Mouse (Mus musculus) frontal cortex, postnatal 14 days (tissue): ENCODE measurements around the gene Ttll1.
A peak's percentile ranks its signal among the peaks of the same experiment; 100 is the strongest.

ENCODE experiments used
- DNase-seq, 2 experiments: peaks; one replicate each; pipeline ENCODE4 v3.0.0; 2022; ENCODE audit warnings: low spot score in 2 of 2

Ttll1 gene

DNA sequence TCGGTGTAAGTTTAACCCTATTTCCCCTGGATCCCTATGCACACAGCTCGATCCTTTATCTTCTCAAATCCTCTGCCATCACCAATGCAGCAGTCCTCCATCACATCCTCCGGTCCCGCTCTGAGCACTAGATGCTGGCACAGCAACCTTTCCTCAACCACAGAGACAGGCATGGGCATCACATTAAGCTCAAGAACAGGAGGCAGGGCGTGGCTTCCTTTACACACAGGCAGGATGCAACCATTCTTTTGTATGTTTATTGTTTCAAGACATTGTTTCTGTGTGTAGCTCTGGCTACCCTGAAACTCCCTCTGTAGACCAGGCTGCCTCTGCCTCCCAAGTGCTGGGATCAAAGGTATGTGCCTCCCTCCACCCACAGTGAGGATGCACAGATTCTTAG lies 55.1 kb downstream of the Ttll1 start:
- no peak for DNase-seq

DNA sequence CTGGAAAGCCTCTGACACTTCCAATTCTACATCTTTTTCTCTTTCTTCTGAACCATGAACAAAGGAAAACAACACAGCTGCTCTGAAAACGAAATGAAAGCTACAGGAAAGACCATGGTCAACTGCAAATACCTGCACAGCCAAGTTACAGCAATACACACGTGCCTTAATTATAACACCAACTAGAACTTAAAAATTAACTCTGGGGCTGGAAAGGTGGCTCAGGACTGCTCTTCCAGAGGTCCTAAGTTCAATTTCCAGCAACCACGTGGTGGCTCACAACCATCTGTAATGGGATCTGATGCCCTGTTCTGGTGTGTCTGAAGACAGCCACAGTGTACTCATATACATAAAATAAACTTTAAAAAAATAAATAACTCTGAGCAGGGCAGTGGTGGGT lies 55.7 kb downstream of the Ttll1 start:
- no peak for DNase-seq

- no peak for DNase-seq
Observed at GRCm38 (mm10) chr15:83454419-83454818, 56.3 kb downstream of the Ttll1 start.

DNA sequence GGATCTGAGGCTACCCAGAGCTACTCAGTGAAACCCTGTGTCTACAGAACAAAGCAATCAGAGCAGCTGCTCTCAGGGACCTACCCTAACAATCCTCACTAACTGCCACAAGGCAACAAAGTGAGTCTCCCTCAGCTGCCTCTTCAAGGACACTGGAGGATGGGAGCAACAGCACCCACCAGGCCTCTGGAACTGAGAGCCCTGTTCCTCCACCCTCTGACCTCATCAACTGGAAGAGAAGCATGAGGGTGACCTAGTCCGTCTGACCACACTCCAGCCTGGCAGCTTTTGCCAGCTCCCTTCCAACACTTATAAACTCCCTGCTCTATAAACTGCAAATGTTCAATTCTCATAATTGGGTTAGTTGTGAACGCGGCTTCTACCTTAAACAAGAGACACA lies 56.8 kb downstream of the Ttll1 start:
- DNase-seq = no peak

DNA sequence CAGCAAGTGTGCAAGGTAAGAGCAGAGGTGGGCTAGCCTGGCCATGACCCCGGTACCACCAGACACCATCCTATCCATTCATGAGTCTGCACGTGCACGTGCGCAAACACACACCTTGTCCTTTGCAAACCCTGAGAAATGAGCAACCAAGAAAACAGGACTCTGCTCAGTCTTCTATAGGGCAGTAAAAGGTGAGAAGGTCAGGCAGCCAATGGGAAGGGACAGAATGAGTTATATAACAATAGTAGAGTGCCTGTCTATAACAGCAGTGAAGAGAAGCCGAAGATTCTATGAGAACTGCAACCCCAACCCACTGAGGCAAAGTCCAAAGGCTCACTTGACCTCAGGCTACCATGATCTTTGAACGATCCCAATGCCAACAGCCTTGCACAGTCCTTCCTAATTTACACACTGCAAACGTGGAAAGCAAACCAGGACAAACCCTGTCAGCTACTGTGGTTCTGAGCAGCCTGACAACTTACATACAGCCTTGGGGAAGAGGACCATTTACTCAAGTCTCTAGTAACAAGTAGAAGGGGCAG lies 58.4 kb downstream of the Ttll1 start:
- no peak for DNase-seq

- DNase-seq = no peak
Observed at GRCm38 (mm10) chr15:83451621-83452210, 59.0 kb downstream of the Ttll1 start.

- no peak for DNase-seq
Observed at GRCm38 (mm10) chr15:83450007-83450406, 60.7 kb downstream of the Ttll1 start.

- no peak for DNase-seq
Observed at GRCm38 (mm10) chr15:83448646-83449045, 62.0 kb downstream of the Ttll1 start.

DNA sequence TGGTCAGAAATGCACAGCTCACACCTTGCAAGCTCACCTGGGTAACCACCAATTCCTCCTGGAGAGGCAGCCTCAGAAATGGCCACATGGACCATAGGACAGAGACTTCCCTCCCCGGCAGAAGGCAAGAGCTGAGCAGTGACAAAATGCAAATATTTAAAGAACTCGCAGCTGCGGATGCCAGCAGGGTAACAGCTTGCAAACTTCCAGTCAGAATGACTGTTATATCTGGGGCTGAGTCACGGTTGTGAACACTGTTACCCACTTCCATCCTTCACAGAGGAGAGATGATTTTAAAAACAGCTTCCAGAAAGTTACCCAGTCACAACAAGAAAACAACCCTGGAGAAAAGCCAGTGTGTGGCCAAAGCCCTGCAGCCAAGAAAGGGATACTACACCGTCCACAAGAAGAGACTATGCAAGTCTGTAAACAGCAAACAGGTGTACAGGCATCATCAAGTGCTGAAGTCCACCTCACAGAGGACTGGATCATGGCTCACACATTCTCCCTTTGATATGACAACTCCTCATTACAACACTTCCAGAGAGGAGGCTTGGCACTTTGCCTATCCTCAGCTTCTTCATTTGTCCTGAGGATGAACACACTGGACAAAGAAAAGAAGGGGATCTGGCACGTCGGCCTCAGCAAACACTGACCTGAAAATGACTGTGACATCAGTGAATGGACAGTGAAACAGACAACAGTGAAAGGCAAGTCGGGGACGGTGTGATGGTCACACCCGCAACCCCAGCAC lies 62.7 kb downstream of the Ttll1 start:
- peak; percentile 50 to 60 for DNase-seq

DNA sequence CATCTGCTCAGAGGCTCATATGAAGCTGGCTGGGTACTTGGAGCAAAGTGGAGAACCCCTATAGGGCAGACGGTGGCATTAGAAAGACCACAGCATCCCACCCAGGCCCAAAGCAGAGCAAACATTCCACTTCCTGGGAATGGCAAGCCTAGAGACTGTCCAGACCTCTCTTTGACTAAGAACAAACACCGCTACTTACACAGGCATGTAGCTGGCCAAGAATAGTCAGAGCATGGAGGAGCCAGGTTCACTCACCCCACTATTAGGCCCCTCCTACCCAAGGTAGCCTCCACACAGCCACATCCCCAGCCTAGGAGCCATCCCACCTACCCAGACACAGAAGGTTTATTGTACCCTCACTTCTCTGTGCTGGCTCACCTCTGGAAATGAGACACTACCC lies 64.8 kb downstream of the Ttll1 start:
- DNase-seq = no peak

DNA sequence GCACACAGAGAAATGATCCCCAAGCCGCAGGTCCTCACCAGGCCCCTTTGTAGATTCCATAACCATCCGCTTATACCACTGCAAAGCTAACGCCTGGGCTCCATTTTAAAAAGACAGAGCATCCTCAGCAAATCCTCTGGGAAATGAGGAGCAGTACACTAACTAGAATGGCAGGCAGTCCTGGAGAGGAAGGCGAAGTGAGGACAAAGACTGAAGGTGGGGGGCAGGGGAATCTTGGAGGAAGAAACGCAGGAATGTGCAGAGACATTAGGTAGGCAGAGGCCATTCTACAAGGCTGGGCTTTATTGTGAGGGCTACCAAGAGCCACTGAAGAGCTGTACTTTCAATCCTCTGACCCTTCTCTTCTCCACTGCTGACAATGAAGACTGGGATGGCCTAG lies 65.3 kb downstream of the Ttll1 start:
- DNase-seq = no peak

GRCm38 (mm10) chr15:83444425-83444824 lies 66.3 kb downstream of the Ttll1 start:
- DNase-seq = no peak

GRCm38 (mm10) chr15:83442495-83443037 lies 68.1 kb downstream of the Ttll1 start:
- no peak for DNase-seq

DNA sequence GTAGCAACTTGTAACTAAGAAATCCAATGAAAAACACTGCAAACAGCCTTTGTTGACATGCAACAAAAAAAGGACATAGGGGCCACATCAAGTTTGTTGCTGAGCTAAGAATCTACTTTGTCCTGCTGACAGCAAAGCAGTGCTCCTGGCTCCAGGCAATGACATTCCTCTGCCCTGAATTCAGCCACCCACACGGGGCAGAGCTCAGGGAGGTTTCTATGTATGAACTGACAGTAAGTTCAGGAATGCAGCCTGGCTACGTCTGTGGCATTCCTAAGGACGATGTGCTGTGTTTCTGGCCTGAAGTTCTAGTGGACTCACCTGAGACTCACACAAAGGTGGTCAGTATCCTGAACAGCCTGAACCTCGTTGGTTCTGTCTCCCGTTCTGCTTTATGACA lies 70.0 kb downstream of the Ttll1 start:
- no peak for DNase-seq

DNA sequence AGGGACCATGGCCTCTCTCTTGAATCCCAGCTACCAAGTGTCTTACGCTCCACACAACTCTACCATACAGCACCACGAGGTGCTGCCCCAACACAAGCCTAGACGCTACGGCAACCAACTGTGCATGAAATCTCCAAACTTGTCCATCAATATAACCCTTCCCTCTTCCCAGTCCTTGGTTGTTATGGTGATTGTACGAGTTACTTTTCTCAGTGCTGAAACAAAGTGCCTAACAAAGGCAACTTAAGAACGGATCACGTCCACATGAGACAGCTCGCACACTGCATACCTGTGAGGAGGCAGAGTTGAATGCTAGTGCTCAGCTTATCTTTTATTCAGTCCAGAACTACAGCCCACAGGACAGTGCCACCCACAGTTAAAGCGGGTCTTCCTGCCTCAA lies 74.2 kb downstream of the Ttll1 start:
- DNase-seq = no peak

GRCm38 (mm10) chr15:83435324-83436090 lies 75.2 kb downstream of the Ttll1 start:
- DNase-seq = no peak

GRCm38 (mm10) chr15:83434692-83435091 lies 76.0 kb downstream of the Ttll1 start:
- DNase-seq = no peak
